Mouse (Mus musculus) gastrocnemius, adult 8-10 months (tissue): ENCODE data around the gene Npy2r. TPM values are rescaled to one million over a fixed set of nuclear protein-coding genes. Genes with fewer than 3 reads are reported as not detected.

Source experiments
- DNase-seq, 2 experiments: peaks; one replicate each; pipeline ENCODE4 v3.0.0; 2022; ENCODE audit warnings: low spot score in 2 of 2
- total RNA-seq, 4 experiments: library from RNA; stranded (reverse); gene quantifications; 2 replicates each; pipeline ENCODE4 v1.2.4; 2022

The Npy2r gene
- total RNA-seq, result not detected

- DNase-seq, result no peak
Observed at GRCm38 (mm10) chr3:82547908-82548721, at the start of gene Npy2r. Gene Npy2r (minus strand): TSS chr3:82548084.

DNA sequence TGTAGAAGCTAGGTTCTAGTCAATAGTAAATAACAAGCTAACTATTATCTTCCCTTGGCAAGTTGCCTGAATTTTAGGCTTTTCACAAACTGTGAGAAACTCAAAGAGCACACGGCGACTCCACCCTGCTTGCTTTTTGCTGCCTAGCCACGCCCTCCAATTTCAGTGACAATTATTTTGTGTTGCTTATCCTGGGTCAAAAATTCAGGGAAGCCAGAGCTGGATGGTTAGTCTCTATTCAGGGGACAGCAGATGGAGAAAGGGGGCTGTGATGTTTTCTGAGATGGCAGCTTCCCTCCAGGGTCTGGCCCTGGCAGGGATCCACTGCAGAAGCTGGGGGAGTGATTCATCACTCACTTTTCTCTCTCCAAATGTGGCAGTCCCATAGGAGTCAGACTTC is 9.9 kb upstream of the Npy2r start:
- DNase-seq, result no peak

DNA sequence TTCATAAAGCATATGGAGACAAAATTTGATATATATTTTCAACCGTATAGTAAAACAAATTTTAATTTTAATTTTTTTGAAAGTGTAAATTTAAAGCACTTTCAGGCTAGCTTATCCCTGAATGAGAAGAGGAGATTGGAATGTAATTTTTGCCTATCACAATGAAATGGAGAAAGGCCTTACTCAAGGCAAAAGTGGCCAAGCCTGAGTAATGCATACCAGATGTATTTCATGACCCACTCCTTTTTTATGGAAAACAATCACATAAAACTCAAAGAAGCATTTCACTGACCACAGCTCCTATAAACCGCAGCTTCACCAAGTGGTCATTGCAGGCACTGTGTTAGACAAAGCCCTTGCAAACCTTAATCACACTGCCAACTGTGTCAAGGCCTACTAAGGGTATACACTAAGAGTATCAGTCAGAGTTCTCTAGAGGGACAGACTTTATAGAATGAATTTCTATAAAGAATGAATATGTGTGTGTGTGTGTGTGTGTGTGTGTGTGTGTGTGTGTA is 8.5 kb upstream of the Npy2r start:
- DNase-seq, result no peak

DNA sequence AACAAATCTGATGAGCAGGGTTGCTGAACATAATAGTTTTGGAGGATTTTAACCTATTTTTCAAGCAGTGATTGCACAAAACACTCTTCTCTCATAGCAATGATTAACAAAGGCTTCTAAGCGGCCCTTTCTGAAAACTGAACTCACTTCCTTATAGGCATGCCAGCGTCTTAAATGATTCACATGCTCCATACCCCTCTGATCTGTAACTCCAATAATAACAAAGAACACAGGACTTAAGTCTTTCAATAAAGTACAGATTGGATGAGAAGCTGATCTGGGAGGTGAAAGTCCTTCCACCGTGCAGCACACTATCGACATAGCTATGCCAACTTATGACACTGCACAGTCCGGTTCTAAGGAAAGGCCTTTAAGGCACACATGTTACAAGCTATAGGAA is 2.0 kb upstream of the Npy2r start:
- no peak for DNase-seq

DNA sequence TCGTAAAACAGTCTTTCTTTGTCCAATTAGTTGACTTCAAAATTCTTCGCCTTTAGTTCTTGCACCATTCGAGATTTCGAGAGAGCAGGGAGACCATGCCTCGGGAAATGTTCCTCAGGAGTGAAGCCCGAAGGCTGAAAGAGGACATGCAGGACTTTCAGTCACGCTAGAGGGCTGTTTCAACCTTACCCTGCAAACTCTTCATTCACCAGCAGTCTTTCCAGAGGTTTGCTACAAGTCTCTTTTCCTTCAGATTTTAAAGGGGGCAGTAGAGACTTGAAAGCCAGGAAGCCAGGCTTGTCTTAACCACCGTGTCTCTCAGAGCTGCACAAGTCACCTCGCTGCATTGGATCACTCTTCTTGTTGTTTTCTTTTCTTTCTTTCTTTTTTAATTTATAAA is 869 bp upstream of the Npy2r start:
- DNase-seq, result no peak

DNA sequence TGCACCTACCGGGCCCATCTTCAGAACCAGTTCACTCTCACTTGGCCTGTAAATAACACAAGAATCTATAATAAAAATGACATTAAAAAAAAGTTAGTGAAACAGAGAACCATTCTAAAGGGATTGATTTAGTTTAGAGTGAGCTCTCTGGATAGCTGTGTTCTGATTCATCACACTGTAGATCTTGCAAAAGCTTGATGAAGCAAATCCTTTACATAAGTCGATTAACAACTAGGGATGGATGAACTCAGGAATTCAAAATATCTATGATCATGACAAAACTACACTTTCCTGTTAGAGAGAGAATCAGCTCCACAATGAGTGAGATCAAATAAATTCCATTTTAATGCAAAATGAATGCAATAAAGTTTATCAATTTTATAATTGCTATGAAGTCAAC is 6.4 kb downstream of the Npy2r start:
- DNase-seq, result no peak

- no peak for DNase-seq
Observed at GRCm38 (mm10) chr3:82539951-82540350, 7.9 kb downstream of the Npy2r start.

DNA sequence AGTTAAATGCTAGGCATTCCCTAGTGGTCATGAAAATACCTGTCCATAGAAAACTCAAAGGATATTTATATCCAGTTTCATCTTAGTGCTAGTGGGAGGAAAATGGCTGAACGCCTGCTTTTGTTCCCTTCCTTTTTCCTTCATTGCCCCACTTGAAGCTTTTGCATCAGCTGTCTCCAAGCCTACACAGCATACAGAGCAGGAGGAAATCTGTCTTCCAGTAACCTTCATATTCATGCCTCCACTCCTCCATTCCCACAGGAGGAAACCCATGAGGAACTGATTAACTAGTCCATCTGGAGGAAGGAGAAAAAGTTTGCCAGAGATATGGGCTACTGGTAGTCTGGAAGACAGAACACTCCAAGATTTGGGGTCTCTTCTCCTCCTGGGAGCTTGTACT is 23.1 kb downstream of the Npy2r start:
- DNase-seq, result no peak

- no peak for DNase-seq
Observed at GRCm38 (mm10) chr3:82498006-82498405, 49.9 kb downstream of the Npy2r start.

Other genes with a start within 250 kb of the Npy2r start
- gene Map9, start 190.0 kb downstream of the Npy2r start, total RNA-seq, result 1 to 10 TPM; 1.4 to 3.2 (median 1.7) TPM